Mouse (Mus musculus) liver, postnatal 0 days (tissue): ENCODE results near the gene Cdh15. TPM values are rescaled to one million over a fixed set of nuclear protein-coding genes. Genes with fewer than 3 reads are reported as not detected.

Experiments
- ATAC-seq: fragments of 200-750 bp; cut with Nextera tagmentation; 2 replicates; pipeline ENCODE4 v1.8.0; 2017; ENCODE audit warnings: mild to moderate bottlenecking, moderate library complexity
- DNase-seq: peaks from one replicate; pipeline ENCODE4 v3.0.0-alpha.2; 2016
- H3K27ac ChIP-seq: fragments of 300-500 bp; sonication (generic); 2 replicates; pipeline ENCODE4 v1.5.1; 2014; ENCODE audit warnings: antibody characterized with exemption, moderate library complexity, mild to moderate bottlenecking, low read depth
- H3K27me3 ChIP-seq: fragments of 300-500 bp; sonication (generic); 2 replicates; pipeline ENCODE4 v1.6.1; 2014; ENCODE audit warnings: low read length, control low read depth, mixed read lengths; ENCODE audit not compliant: insufficient read depth
- H3K36me3 ChIP-seq: fragments of 300-500 bp; sonication (generic); replicated peaks from 2 replicates; pipeline ENCODE4 v1.6.1; 2014; ENCODE audit warnings: mild to moderate bottlenecking, control low read depth, low read length, moderate library complexity, mixed read lengths; ENCODE audit not compliant: insufficient read depth
- H3K4me1 ChIP-seq: fragments of 300-500 bp; sonication (generic); 2 replicates; pipeline ENCODE4 v1.6.1; 2014; ENCODE audit warnings: antibody characterized with exemption, mild to moderate bottlenecking, control low read depth; ENCODE audit not compliant: insufficient read depth
- H3K4me2 ChIP-seq: fragments of 300-500 bp; sonication (generic); 2 replicates; pipeline ENCODE4 v1.6.1; 2014; ENCODE audit warnings: low read depth, mild to moderate bottlenecking, low read length, moderate library complexity, mixed read lengths
- H3K4me3 ChIP-seq: fragments of 300-500 bp; sonication (generic); 2 replicates; pipeline ENCODE4 v1.5.1; 2014; ENCODE audit warnings: low read depth, low read length
- H3K9ac ChIP-seq: fragments of 300-500 bp; sonication (generic); replicated peaks from 2 replicates; pipeline ENCODE4 v1.6.1; 2014; ENCODE audit warnings: mild to moderate bottlenecking, moderate library complexity
- H3K9me3 ChIP-seq: fragments of 300-500 bp; sonication (generic); 2 replicates; pipeline ENCODE4 v1.6.1; 2016; ENCODE audit warnings: mild to moderate bottlenecking, control low read depth, low read length, mixed read lengths
- CTCF ChIP-seq: sonication (generic); IDR thresholded peaks from 2 replicates; pipeline ENCODE4 v1.5.1; 2016; ENCODE audit warnings: antibody characterized with exemption, low read depth
- EP300 ChIP-seq: IDR thresholded peaks from 2 replicates; pipeline ENCODE4 v1.6.1; 2016; ENCODE audit warnings: antibody characterized with exemption, low read depth, mild to moderate bottlenecking
- WGBS: fragments of 180-500 bp; shearing (Covaris S2); extraction: QIAGEN DNeasy Blood & Tissue Kit; methylation state at CpG from one replicate; pipeline ENCODE4 v1.1.7; 2014; ENCODE audit not compliant: insufficient replicate concordance; 5-methylcytosine and 5-hydroxymethylcytosine counted together
- polyA plus RNA-seq: library from polyadenylated mRNA; unstranded; fragments of >200 nt; fragmentation: Nextera tagmentation; extraction: Ambion mirVana; gene quantifications from 2 replicates; pipeline ENCODE4 v1.2.1, GENCODE M21; 2015

The Cdh15 gene
- polyA plus RNA-seq, 1 experiment from 2014 or later, result not detected

DNA sequence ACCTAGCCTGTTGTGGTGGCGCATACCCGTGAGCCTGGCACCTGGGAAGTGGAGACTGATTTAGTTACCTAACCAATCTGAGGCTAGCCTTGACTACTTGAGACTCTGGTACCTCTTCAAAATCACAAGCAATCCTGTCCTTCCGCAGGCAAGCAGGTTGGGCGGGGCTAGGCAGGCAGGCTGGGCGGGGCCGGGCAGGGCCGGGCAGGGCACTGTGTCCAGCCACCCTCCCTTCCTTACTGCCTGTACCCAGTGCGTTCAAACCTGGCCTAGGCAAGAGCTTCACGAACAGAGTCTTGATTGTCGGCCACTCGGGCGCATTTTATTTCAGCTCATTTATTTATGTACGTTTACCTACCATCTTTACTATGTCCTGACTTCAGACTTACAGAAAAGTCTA, 12.1 kb downstream of the Cdh15 start:
- Histone ChIP-seq H3K27ac (no peak overlapping the region), H3K4me2 (no peak overlapping the region), H3K4me1 (no peaks in the 10 kb centered on the region), H3K4me3 (no peak overlapping the region), H3K27me3 (0 out of 2 replicates have a peak, but pooled peaks cover 3% of the 10 kb centered on the region), H3K9me3 (no peaks in the 10 kb centered on the region), H3K9ac (no peak overlapping the region), H3K36me3 (no peaks in the 10 kb centered on the region)
- ATAC-seq (no peak), DNase-seq (no peak)
- 57% methylated on average over 13 of the region's 13 CpGs for WGBS
- TF ChIP-seq EP300, result no peak
- no peak for TF ChIP-seq CTCF

DNA sequence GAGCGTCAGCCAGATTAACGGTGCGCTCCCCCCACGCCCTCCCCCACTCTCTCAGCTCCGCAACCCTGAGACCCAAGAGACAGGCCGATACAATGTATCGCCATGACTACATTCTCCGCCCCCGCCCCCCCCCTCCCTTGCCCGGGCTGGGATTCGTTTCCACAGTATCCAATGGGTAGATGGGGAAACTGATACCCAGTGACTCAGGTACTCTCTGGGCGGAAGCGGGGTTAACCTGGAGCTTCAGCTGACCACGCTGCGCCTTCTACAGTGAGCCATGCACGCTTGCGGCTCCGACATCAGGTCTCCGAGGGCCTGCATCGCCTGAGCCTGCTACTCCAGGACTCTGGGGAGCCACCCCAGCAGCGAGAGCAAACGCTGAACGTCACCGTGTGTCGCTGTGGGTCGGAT, 17.0 kb downstream of the Cdh15 start:
- Histone ChIP-seq H3K4me1 (peaks cover 2% of the 10 kb centered on the region), H3K9me3 (no peaks in the 10 kb centered on the region), H3K9ac (no peak overlapping the region), H3K27me3 (0 out of 2 replicates have a peak, but pooled peaks cover 6% of the 10 kb centered on the region), H3K4me2 (peak overlapping the region; percentile 36), H3K36me3 (no peaks in the 10 kb centered on the region), H3K4me3 (no peak overlapping the region), H3K27ac (no peak overlapping the region)
- ATAC-seq (0 out of 2 replicates have a peak, but pooled peaks have one; percentile 15), DNase-seq (no peak)
- TF ChIP-seq CTCF, result no peak
- WGBS, result 57% methylated on average over 26 of the region's 26 CpGs

DNA sequence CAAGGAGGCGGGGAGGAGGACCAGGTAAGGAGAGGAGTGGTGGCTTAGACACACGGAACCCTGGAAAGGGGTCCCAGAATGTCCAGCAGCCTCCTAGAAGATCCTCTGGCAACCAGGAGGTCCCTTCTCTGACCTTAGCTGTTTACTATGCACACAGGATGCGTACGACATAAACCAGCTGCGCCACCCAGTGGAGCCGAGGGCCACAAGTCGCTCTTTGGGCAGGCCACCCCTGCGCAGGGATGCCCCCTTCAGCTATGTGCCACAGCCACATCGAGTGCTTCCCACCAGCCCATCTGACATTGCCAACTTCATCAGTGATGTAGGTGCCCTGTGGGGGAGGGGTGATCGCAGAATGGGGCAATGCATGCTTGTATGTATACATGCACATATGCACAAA, 17.7 kb downstream of the Cdh15 start:
- Histone ChIP-seq H3K4me1 (peaks cover 9% of the 10 kb centered on the region), H3K27ac (no peak overlapping the region), H3K4me3 (no peak overlapping the region), H3K4me2 (0 out of 2 replicates have a peak overlapping the region, but pooled peaks have one; percentile 36), H3K27me3 (0 out of 2 replicates have a peak, but pooled peaks cover 6% of the 10 kb centered on the region), H3K36me3 (no peaks in the 10 kb centered on the region), H3K9me3 (no peaks in the 10 kb centered on the region), H3K9ac (no peak overlapping the region)
- DNase-seq (peak; percentile 50), ATAC-seq (no peak)
- peak; percentile 59 for TF ChIP-seq CTCF
- no peak for TF ChIP-seq EP300
- 51% methylated on average over 10 of the region's 10 CpGs for WGBS

DNA sequence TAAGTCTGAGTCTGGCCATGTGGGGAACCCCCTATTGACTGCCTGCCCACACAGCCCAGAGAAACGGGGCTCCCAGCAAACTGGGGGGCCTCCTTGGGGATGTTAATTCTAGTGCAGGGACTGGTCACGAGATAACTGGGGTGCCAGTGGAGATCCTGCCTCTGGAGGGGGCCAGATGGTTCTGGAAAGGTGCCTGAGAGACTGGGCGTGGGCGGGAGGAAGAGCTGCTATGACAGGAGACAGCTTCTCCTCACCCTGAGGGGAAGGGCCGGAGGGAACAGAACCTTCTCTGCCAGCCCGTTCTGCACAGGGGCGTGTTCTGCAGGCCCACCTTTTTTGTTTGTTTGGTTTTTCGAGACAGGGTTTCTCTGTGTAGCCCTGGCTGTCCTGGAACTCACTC, 18.5 kb downstream of the Cdh15 start:
- no peaks in the 10 kb centered on the region for H3K9me3 ChIP-seq
- no peak overlapping the region for H3K4me3 ChIP-seq
- peaks cover 14% of the 10 kb centered on the region for H3K4me1 ChIP-seq
- no peak overlapping the region for H3K27ac ChIP-seq
- no peak overlapping the region for H3K4me2 ChIP-seq
- H3K27me3 ChIP-seq, result 0 out of 2 replicates have a peak, but pooled peaks cover 6% of the 10 kb centered on the region
- H3K36me3 ChIP-seq, result no peaks in the 10 kb centered on the region
- no peak overlapping the region for H3K9ac ChIP-seq
- TF ChIP-seq CTCF (no peak), EP300 (no peak)
- ATAC-seq (no peak), DNase-seq (no peak)
- WGBS, result 68% methylated on average over 8 of the region's 8 CpGs

GRCm38 (mm10) chr8:122867982-122868381, 20.2 kb downstream of the Cdh15 start:
- no peak overlapping the region for H3K4me2 ChIP-seq
- 86% methylated on average over 6 of the region's 6 CpGs for WGBS
- no peak overlapping the region for H3K27ac ChIP-seq
- no peak for ATAC-seq
- H3K4me3 ChIP-seq, result no peak overlapping the region
- no peaks in the 10 kb centered on the region for H3K9me3 ChIP-seq
- no peak for TF ChIP-seq CTCF
- no peak for TF ChIP-seq EP300
- H3K4me1 ChIP-seq, result peaks cover 18% of the 10 kb centered on the region
- no peak overlapping the region for H3K9ac ChIP-seq
- DNase-seq, result no peak
- 0 out of 2 replicates have a peak, but pooled peaks cover 3% of the 10 kb centered on the region for H3K27me3 ChIP-seq
- no peaks in the 10 kb centered on the region for H3K36me3 ChIP-seq

DNA sequence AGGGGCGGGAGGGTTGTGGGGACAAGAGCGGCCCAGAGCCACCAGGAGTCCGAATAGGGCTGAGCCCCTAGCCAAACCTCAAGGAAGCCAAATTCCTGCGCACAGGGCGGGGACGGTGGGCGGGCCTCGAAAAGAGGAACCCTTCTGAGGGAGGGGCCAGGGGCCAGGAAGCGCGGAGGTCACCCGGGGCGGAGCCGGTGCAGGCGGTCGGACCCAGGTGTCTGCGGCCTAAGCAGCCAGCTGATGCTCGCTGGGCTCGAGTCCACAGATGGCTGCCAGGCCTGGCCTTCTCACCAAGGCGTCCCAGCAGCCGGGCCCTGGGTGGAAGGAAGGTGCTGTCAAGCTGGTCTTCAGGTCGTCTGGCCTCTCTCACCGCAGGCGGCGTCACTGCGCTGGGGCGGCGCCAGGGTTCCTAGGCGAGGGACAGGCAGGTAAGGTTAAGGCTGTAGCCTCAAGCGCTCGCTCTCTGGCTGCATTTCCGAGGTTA, 22.7 kb downstream of the Cdh15 start:
- no peaks in the 10 kb centered on the region for H3K9me3 ChIP-seq
- H3K36me3 ChIP-seq, result no peaks in the 10 kb centered on the region
- TF ChIP-seq CTCF, result 0 out of 2 replicates have a peak, but pooled peaks have one; percentile 10
- no peak for TF ChIP-seq EP300
- H3K9ac ChIP-seq, result peak overlapping the region; percentile 48
- peak; percentile 85 for DNase-seq
- whole genome bisulfite sequencing, result 11% methylated on average over 29 of the region's 31 CpGs
- H3K27me3 ChIP-seq, result no peaks in the 10 kb centered on the region
- peak overlapping the region; percentile 72 for H3K4me2 ChIP-seq
- peaks cover 18% of the 10 kb centered on the region for H3K4me1 ChIP-seq
- 0 out of 2 replicates have a peak overlapping the region, but pooled peaks have one; percentile 36 for H3K27ac ChIP-seq
- ATAC-seq, result peak; percentile 80
- peak overlapping the region; percentile 41 for H3K4me3 ChIP-seq
